Mouse (Mus musculus) midbrain, embryonic 13.5 days (tissue): ENCODE measurements around the gene Gm21953. TPM values are rescaled to one million over a fixed set of nuclear protein-coding genes. Genes with fewer than 3 reads are reported as not detected.
"Not testable (repeated sequence)": the region's sequence is repeated elsewhere in the genome, so short reads cannot be mapped to it uniquely, and the experiment has no call there.

Experiments used
- ATAC-seq: fragments of 200-750 bp; cut with Nextera tagmentation; 2 replicates; pipeline ENCODE4 v1.8.0; 2017; ENCODE audit warnings: mild to moderate bottlenecking, moderate TSS enrichment, moderate library complexity
- H3K27ac ChIP-seq: fragments of 300-500 bp; sonication (generic); 2 replicates; pipeline ENCODE4 v1.5.1; 2015; ENCODE audit warnings: inconsistent platforms, mild to moderate bottlenecking, moderate library complexity
- H3K27me3 ChIP-seq: fragments of 300-500 bp; sonication (generic); 2 replicates; pipeline ENCODE4 v1.6.1; 2015; ENCODE audit warnings: mild to moderate bottlenecking, inconsistent platforms
- H3K36me3 ChIP-seq: fragments of 300-500 bp; sonication (generic); 2 replicates; pipeline ENCODE4 v1.6.1; 2015; ENCODE audit warnings: mild to moderate bottlenecking, inconsistent platforms
- H3K4me1 ChIP-seq: fragments of 300-500 bp; sonication (generic); replicated peaks from 2 replicates; pipeline ENCODE4 v1.6.1; 2015; ENCODE audit warnings: inconsistent platforms
- H3K4me2 ChIP-seq: fragments of 300-500 bp; sonication (generic); replicated peaks from 2 replicates; pipeline ENCODE4 v1.6.1; 2015; ENCODE audit warnings: moderate library complexity, mild to moderate bottlenecking, inconsistent platforms
- H3K4me3 ChIP-seq: fragments of 300-500 bp; sonication (generic); replicated peaks from 2 replicates; pipeline ENCODE4 v1.5.1; 2015; ENCODE audit warnings: mild to moderate bottlenecking, inconsistent platforms
- H3K9ac ChIP-seq: fragments of 300-500 bp; sonication (generic); replicated peaks from 2 replicates; pipeline ENCODE4 v1.6.1; 2015; ENCODE audit warnings: mild to moderate bottlenecking, inconsistent platforms
- H3K9me3 ChIP-seq: fragments of 300-500 bp; sonication (generic); 2 replicates; pipeline ENCODE4 v1.6.1; 2016; ENCODE audit warnings: mild to moderate bottlenecking, inconsistent platforms
- WGBS: fragments of 180-500 bp; shearing (Covaris S2); methylation state at CpG from one replicate; pipeline ENCODE4 v1.1.7; 2015; 5-methylcytosine and 5-hydroxymethylcytosine counted together
- polyA plus RNA-seq: library from polyadenylated mRNA; unstranded; fragments of >200 nt; fragmentation: Nextera tagmentation; extraction: Ambion mirVana; gene quantifications from 2 replicates; pipeline ENCODE4 v1.2.1, GENCODE M21; 2015

The Gm21953 gene
- polyA plus RNA-seq, result not detected in 2 replicates

DNA sequence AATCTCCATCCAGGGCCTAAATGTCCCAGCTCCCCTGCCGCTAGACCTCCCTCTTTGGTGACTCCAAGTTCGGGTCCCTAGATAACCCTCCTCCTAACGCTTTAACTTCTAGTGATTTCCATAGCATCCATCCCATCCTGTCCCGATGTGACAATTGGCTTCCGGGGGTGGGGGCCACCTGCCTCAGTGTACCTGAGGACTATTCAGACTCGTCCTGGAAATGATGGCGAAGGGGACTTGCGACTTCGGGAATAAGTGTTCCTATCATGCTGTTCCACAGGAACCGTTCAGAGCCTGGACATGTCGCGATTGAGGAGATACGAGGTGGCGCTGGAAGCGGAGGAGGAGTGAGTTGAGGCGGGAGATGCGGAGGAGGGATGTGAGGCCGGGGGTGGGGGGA is at the start of gene Gm21953:
TSS of gene Gm21953 (plus strand) at position 301 of the 400 bp plus-strand sequence.
- not testable (repeated sequence) for H3K36me3 ChIP-seq, H3K9me3 ChIP-seq, ATAC-seq, H3K4me3 ChIP-seq, H3K4me1 ChIP-seq, H3K27ac ChIP-seq, H3K4me2 ChIP-seq, H3K9ac ChIP-seq, H3K27me3 ChIP-seq
- WGBS, result no CpG with 5 or more reads among the region's 18 CpGs

DNA sequence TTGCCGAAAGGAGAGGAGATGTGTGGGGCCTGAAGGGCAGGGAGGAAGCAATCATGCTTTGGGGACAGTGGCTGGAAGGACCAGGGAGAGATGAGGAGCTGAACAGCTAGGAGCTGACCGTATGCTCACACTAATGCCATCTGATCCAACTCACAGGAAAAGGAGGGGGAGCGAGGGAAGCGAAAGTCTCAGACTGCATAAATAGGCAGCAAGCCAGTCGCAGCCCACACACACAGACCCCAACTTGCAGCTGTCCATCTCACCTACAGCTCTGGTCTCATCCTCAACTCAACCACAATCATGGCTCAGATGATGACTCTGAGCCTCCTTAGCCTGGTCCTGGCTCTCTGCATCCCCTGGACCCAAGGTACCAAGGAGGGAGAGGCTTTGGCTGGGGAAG is 38.6 kb upstream of the Gm21953 start, which contains the start of gene Ccl21b:
TSS of gene Ccl21b (plus strand) at position 301 of the 400 bp plus-strand sequence.
- not testable (repeated sequence) for H3K9me3 ChIP-seq, H3K27ac ChIP-seq, H3K27me3 ChIP-seq, ATAC-seq, H3K4me1 ChIP-seq, H3K4me3 ChIP-seq, H3K36me3 ChIP-seq, H3K4me2 ChIP-seq, H3K9ac ChIP-seq
- WGBS, result no CpG with 5 or more reads among the region's 5 CpGs

DNA sequence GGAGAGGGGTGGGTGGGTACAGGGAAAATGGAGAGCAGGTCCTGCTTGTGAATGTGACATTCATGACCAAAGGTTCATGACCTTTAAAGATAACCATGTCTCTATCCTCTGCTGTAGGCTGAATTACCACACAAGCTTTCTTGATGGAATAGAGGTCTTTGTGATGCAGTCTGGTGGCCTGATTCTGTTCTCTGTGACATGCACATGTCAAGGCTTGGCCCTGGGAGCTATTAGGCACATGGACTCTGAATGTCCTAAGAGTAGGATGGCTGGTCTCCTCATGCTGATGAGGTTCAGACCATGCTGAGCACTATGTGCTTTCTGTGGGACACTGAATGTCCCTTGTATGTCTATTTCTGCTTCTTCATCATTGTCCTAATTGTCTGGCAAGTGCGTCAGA is 24.0 kb downstream of the Gm21953 start, which contains the start of gene Fam205a3:
TSS of gene Fam205a3 (plus strand) at position 301 of the 400 bp plus-strand sequence.
- not testable (repeated sequence) for H3K4me2 ChIP-seq, H3K4me3 ChIP-seq, H3K4me1 ChIP-seq, H3K9ac ChIP-seq, ATAC-seq, H3K27ac ChIP-seq, H3K9me3 ChIP-seq, H3K36me3 ChIP-seq, H3K27me3 ChIP-seq
- WGBS, result no CpG with 5 or more reads among the region's 1 CpGs

Other genes with a start within 250 kb of the Gm21953 start
- gene Gm3893, start 203.1 kb upstream of the Gm21953 start, polyA plus RNA-seq, result not detected in 2 replicates
- gene Gm13304, start 179.4 kb upstream of the Gm21953 start, polyA plus RNA-seq, result not detected in 2 replicates
- 0.90 TPM in 1 of 2 replicates, not detected in the other for gene Gm13306, start 140.8 kb upstream of the Gm21953 start, polyA plus RNA-seq
- gene Gm13305, start 125.7 kb upstream of the Gm21953 start, polyA plus RNA-seq, result not detected in 2 replicates
- gene Gm10600, start 53.6 kb upstream of the Gm21953 start, polyA plus RNA-seq, result not detected in 2 replicates
- gene Ccl21b, start 38.5 kb upstream of the Gm21953 start, polyA plus RNA-seq, result not detected in 2 replicates
- not detected in 2 replicates for gene Fam205a3, start 24.1 kb downstream of the Gm21953 start, polyA plus RNA-seq
- not detected in 2 replicates for gene Gm21586, start 145.1 kb downstream of the Gm21953 start, polyA plus RNA-seq
- gene Gm2163, start 172.5 kb downstream of the Gm21953 start, polyA plus RNA-seq, result 0.08 TPM in 1 of 2 replicates, not detected in the other
- not detected in 2 replicates for gene Fam205a2, start 233.9 kb downstream of the Gm21953 start, polyA plus RNA-seq